ENCODE assay signal across 9 mouse cellular contexts in genomic region chr5:139970186-139970631, GRCm38 (mm10).
DNase-seq lines count a peak whose midpoint lies in the region; ATAC-seq and TF ChIP-seq lines count a peak whose summit lies in the region.
"Had no signal": no experiment of that assay in that cellular context is flagged by ENCODE, and none has a peak within 500 bp of the region (broad histone marks: within the 10 kb centered on the region; RNA-seq: fewer than 3 reads in every experiment).

No protein-coding gene starts in this region.

- peak; percentile 55 for DNase-seq in kidney, adult 18-20 months
- DNase-seq in 3134 (ENCODE audit: extremely low read depth, insufficient read length, low spot score): peak; percentile 81
- peak; percentile 22 to 59 for DNase-seq in cerebellum, postnatal 25 days
- peak; percentile 57 for DNase-seq in kidney, postnatal 14 days
- no peak for DNase-seq in right cerebral cortex, postnatal 36 days (ENCODE audit: low spot score in 2 of 2)
- no peak for DNase-seq in layer of hippocampus, postnatal 25 days (ENCODE audit: extremely low spot score in 1 of 2, low spot score in 1 of 2)

- peaks cover 26% of the 10 kb centered on the region for H3K27me3 ChIP-seq in kidney, embryonic 15.5 days
- H3K27me3 ChIP-seq in ES-Bruce4 (ENCODE audit: control insufficient read depth, insufficient read depth, low read length, poor library complexity, severe bottlenecking): no peaks in the 10 kb centered on the region

- no peaks in the 10 kb centered on the region for H3K9me3 ChIP-seq in kidney, embryonic 15.5 days (replicated peaks)
- no peaks in the 10 kb centered on the region for H3K9me3 ChIP-seq in ES-Bruce4 (replicated peaks; ENCODE audit: control insufficient read depth, insufficient read depth, low read length, poor library complexity, severe bottlenecking)
- H3K9me3 ChIP-seq: limb, embryonic 13.5 days had no signal

- WGBS in kidney, embryonic 15.5 days: 47% methylated on average over 12 of the region's 12 CpGs

- H3K4me3 ChIP-seq in kidney, embryonic 15.5 days (replicated peaks): no peak overlapping the region
- H3K4me3 ChIP-seq in ES-Bruce4 (ENCODE audit: low read depth, low read length): no peak overlapping the region
- H3K4me3 ChIP-seq: limb, embryonic 13.5 days had no signal

- TF ChIP-seq EP300 in ES-Bruce4 (IDR thresholded peaks at IDR 0.05; ENCODE audit: insufficient read depth, low read depth, low read length): no peak

- no peak overlapping the region for H3K4me2 ChIP-seq in kidney, embryonic 15.5 days
- H3K4me2 ChIP-seq: limb, embryonic 13.5 days had no signal

- H3K9ac ChIP-seq in kidney, embryonic 15.5 days: no peak overlapping the region
- H3K9ac ChIP-seq in ES-Bruce4 (ENCODE audit: low read depth, poor library complexity, severe bottlenecking): no peak overlapping the region
- H3K9ac ChIP-seq: limb, embryonic 13.5 days had no signal

- no peak overlapping the region for H3K27ac ChIP-seq in kidney, embryonic 15.5 days
- H3K27ac ChIP-seq in ES-Bruce4 (ENCODE audit: insufficient read depth, low read length): no peak overlapping the region
- H3K27ac ChIP-seq: limb, embryonic 13.5 days had no signal

- no peak for TF ChIP-seq POLR2A in ES-Bruce4 (IDR thresholded peaks at IDR 0.05; ENCODE audit: insufficient read depth, low read length)

- H3K36me3 ChIP-seq in kidney, embryonic 15.5 days: no peaks in the 10 kb centered on the region
- no peaks in the 10 kb centered on the region for H3K36me3 ChIP-seq in ES-Bruce4 (ENCODE audit: control insufficient read depth, insufficient read depth, low read length, poor library complexity, severe bottlenecking)
- H3K36me3 ChIP-seq: limb, embryonic 13.5 days had no signal

- no peak; the same call in 1 of the 2 replicates for ATAC-seq in kidney, embryonic 15.5 days (replicated peaks; ENCODE audit: low FRiP score)

- H3K4me1 ChIP-seq in kidney, embryonic 15.5 days: peaks cover 13% of the 10 kb centered on the region
- H3K4me1 ChIP-seq in ES-Bruce4 (ENCODE audit: control insufficient read depth, insufficient read depth, low read length): peaks cover 1% of the 10 kb centered on the region

- peak; percentile 52 for TF ChIP-seq CTCF in ES-Bruce4 (IDR thresholded peaks at IDR 0.05; ENCODE audit: low read depth, low read length)

Comparison
In these comparisons a context has a peak if more than half of its experiments do, and no peak if none do; other contexts are left out.
1. DNase-seq: peak in kidney, adult 18-20 months (single experiment), 3134 (single experiment), cerebellum, postnatal 25 days (2 of 2) and kidney, postnatal 14 days (single experiment); none in right cerebral cortex, postnatal 36 days (0 of 2) and layer of hippocampus, postnatal 25 days (0 of 2).